Mouse (Mus musculus) liver, embryonic 15.5 days (tissue): ENCODE data around the gene Adgrl2. TPM values are rescaled to one million over a fixed set of nuclear protein-coding genes. Genes with fewer than 3 reads are reported as not detected.

Source experiments
- ATAC-seq: fragments of 200-750 bp; cut with Nextera tagmentation; 2 replicates; pipeline ENCODE4 v1.8.0; 2017; ENCODE audit warnings: moderate number of reproducible peaks, mild to moderate bottlenecking, moderate library complexity; ENCODE audit not compliant: insufficient read depth
- H3K27ac ChIP-seq: fragments of 300-500 bp; sonication (generic); replicated peaks from 2 replicates; pipeline ENCODE4 v1.5.1; 2015; ENCODE audit warnings: mild to moderate bottlenecking, inconsistent platforms
- H3K27me3 ChIP-seq: fragments of 300-500 bp; sonication (generic); 2 replicates; pipeline ENCODE4 v1.6.1; 2015; ENCODE audit warnings: mild to moderate bottlenecking, inconsistent platforms
- H3K36me3 ChIP-seq: fragments of 300-500 bp; sonication (generic); replicated peaks from 2 replicates; pipeline ENCODE4 v1.6.1; 2015; ENCODE audit warnings: moderate library complexity, mild to moderate bottlenecking, inconsistent platforms
- H3K4me1 ChIP-seq: fragments of 300-500 bp; sonication (generic); replicated peaks from 2 replicates; pipeline ENCODE4 v1.6.1; 2015; ENCODE audit warnings: inconsistent platforms
- H3K4me2 ChIP-seq: fragments of 300-500 bp; sonication (generic); 2 replicates; pipeline ENCODE4 v1.6.1; 2015; ENCODE audit warnings: moderate library complexity, mild to moderate bottlenecking, inconsistent platforms
- H3K4me3 ChIP-seq: fragments of 300-500 bp; sonication (generic); replicated peaks from 2 replicates; pipeline ENCODE4 v1.5.1; 2015; ENCODE audit warnings: mild to moderate bottlenecking, inconsistent platforms
- H3K9ac ChIP-seq: fragments of 300-500 bp; sonication (generic); 2 replicates; pipeline ENCODE4 v1.6.1; 2015; ENCODE audit warnings: moderate library complexity, mild to moderate bottlenecking, inconsistent platforms
- H3K9me3 ChIP-seq: fragments of 300-500 bp; sonication (generic); replicated peaks from 2 replicates; pipeline ENCODE4 v1.6.1; 2016; ENCODE audit warnings: inconsistent platforms
- WGBS: fragments of 180-500 bp; shearing (Covaris S2); methylation state at CpG from one replicate; pipeline ENCODE4 v1.1.7; 2015; ENCODE audit warnings: mixed read lengths; ENCODE audit not compliant: insufficient replicate concordance; 5-methylcytosine and 5-hydroxymethylcytosine counted together
- polyA plus RNA-seq: library from polyadenylated mRNA; unstranded; fragments of >200 nt; fragmentation: Nextera tagmentation; extraction: Ambion mirVana; gene quantifications from 2 replicates; pipeline ENCODE4 v1.2.1, GENCODE M21; 2015

Gene Adgrl2
- polyA plus RNA-seq, 1 experiment from 2014 or later, result 4.4 TPM

DNA sequence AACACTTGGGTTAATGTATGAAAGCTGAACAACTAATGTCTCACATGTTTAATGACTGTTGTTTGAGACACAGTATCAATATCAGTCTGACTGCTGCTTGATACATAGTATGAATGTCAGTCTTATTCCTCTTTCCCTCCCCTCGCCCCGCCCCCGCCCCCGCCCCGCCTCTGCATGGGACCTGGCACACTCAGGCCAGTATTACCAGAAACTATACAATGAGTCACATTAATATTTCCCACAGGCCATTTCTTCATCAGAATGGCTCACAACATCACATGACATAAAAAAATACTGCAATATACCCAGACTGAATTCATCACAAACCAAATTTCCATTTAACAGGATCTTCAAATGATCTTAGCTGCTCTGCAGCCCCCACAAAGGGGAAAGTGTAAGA lies 108.9 kb downstream of the Adgrl2 start:
- H3K27ac ChIP-seq, result no peak overlapping the region
- no peaks in the 10 kb centered on the region for H3K9me3 ChIP-seq
- ATAC-seq, result no peak
- H3K9ac ChIP-seq, result no peak overlapping the region
- H3K27me3 ChIP-seq, result no peaks in the 10 kb centered on the region
- no peak overlapping the region for H3K4me2 ChIP-seq
- H3K4me1 ChIP-seq, result no peaks in the 10 kb centered on the region
- no peak overlapping the region for H3K4me3 ChIP-seq
- H3K36me3 ChIP-seq, result no peaks in the 10 kb centered on the region
- 75% methylated on average over 5 of the region's 5 CpGs for WGBS

DNA sequence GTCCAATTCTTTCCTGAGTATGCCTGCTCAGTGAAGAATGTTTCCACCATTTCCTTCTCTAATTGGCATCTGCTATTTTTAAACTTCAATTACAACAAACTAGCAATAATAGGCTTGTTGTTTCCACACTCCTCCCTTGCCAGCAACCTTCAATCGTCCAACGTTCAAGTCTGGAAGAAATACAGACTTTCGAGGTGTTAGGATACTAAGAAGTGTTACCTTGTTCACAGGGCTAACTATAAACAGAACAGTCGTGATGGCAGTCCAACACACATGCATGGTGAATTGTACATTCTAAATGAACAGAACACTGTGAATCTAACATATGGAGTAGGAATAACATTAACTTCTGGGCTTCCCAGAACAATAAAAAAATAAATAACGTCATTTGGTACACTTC lies 117.8 kb downstream of the Adgrl2 start:
- Histone ChIP-seq H3K9me3 (no peaks in the 10 kb centered on the region), H3K36me3 (no peaks in the 10 kb centered on the region), H3K4me1 (no peaks in the 10 kb centered on the region), H3K27ac (no peak overlapping the region), H3K9ac (no peak overlapping the region), H3K27me3 (no peaks in the 10 kb centered on the region), H3K4me2 (no peak overlapping the region), H3K4me3 (no peak overlapping the region)
- WGBS, result 61% methylated on average over 5 of the region's 5 CpGs
- no peak for ATAC-seq

DNA sequence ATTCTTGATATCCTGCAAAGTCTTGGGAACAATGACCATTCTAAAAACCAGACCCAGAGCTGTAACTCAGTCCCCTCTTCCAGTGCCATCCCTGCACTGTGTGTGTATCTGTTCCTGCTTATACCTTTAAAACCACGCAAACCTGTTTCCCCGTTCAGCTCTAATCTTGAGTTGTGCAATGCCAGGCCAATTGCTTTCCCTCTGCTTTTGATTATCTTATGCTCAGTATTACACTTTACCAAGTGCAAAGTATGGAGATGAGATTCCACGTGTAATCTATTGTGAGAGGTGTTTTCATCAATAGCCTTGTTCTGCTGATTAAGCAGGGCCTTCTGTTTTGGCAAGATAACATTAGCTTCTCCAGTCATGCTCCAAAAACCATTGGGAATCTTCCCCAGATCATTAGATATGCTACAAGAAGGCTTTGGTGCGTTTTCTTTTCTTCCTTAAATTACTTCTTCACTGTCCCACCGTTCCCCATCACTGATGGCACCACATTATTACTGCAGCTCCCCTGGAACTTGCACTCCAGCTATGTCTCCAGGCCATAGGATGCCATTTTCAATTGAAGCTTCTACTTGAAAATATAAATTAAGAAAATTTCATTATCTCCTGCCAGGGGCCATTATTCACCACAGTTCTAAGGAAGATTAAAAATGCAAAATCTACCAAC lies 118.4 kb downstream of the Adgrl2 start:
- Histone ChIP-seq H3K4me1 (no peaks in the 10 kb centered on the region), H3K9me3 (no peaks in the 10 kb centered on the region), H3K36me3 (no peaks in the 10 kb centered on the region), H3K27me3 (no peaks in the 10 kb centered on the region), H3K27ac (no peak overlapping the region), H3K9ac (no peak overlapping the region), H3K4me2 (no peak overlapping the region), H3K4me3 (no peak overlapping the region)
- 37% methylated on average over 5 of the region's 5 CpGs for WGBS
- ATAC-seq, result no peak

DNA sequence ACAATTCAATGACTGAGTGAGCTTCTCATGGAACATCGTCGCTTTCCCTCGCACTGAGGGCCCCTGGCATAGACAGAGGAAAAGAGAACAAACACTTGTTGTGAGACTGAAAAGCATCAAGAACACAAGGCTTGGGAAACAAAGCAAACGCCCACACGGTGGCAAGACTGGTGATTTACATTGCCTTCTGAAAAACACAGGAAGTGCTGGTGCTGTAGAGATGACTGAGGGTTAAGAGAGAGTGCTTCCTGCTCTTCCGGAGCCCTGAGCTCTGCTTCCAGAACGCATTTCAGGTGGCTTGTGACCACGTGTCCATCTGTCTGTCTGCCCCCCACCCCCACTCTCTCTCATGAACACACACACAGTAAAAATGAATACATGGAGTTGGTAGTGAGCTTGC lies 122.7 kb downstream of the Adgrl2 start:
- no peaks in the 10 kb centered on the region for H3K9me3 ChIP-seq
- no peak overlapping the region for H3K27ac ChIP-seq
- H3K4me2 ChIP-seq, result no peak overlapping the region
- no peaks in the 10 kb centered on the region for H3K36me3 ChIP-seq
- H3K27me3 ChIP-seq, result no peaks in the 10 kb centered on the region
- H3K4me1 ChIP-seq, result no peaks in the 10 kb centered on the region
- ATAC-seq, result no peak
- 17% methylated on average over 8 of the region's 8 CpGs for WGBS
- H3K9ac ChIP-seq, result no peak overlapping the region
- no peak overlapping the region for H3K4me3 ChIP-seq

DNA sequence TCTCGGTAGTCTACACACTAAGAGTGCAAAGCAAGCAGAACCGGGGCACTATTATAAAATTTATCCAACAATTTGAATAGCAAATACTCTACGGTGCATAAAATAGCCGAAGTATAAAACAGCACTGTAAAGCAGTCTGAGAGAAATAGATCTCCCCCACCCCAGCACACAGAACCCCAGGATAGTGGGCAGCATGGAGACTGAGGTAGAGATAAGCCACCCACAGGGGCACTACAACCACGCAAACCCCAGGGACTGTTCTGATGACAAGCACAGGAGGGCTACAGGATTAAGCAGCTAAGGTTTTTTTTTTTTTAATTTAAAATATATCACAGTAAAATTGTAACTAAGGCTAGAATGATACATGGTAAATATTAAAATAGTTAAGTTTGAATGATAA lies 123.7 kb downstream of the Adgrl2 start:
- H3K36me3 ChIP-seq, result no peaks in the 10 kb centered on the region
- ATAC-seq, result no peak
- H3K27me3 ChIP-seq, result no peaks in the 10 kb centered on the region

DNA sequence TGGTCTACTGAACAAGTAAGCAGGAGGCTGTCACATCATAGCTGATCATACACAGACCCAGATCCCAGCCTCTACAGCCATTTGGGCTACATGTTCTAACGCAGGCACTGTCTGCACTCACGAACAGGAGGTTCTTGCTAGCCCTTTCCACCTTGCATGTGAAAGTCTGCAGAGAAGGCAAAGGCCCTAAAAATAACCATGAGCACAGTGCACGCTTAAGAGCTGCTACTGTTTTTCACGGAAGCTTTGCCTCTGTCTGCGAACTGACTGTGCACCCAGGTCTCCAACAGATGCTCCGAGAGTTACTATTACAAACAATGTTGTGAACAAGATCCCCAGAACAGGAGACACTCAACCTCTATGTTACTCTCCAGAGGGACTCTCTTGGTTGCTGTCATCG lies 124.3 kb downstream of the Adgrl2 start:
- Histone ChIP-seq H3K27ac (no peak overlapping the region), H3K9me3 (no peaks in the 10 kb centered on the region), H3K27me3 (no peaks in the 10 kb centered on the region), H3K4me2 (no peak overlapping the region), H3K4me3 (no peak overlapping the region), H3K36me3 (no peaks in the 10 kb centered on the region), H3K4me1 (no peaks in the 10 kb centered on the region), H3K9ac (no peak overlapping the region)
- ATAC-seq, result no peak
- 69% methylated on average over 7 of the region's 7 CpGs for WGBS

More for the DNA sequence above, 123.7 kb downstream of the Adgrl2 start:
- Histone ChIP-seq H3K4me2 (no peak overlapping the region), H3K9ac (no peak overlapping the region), H3K9me3 (no peaks in the 10 kb centered on the region), H3K4me3 (no peak overlapping the region), H3K27ac (no peak overlapping the region), H3K4me1 (no peaks in the 10 kb centered on the region)
- 52% methylated on average over 5 of the region's 5 CpGs for WGBS

DNA sequence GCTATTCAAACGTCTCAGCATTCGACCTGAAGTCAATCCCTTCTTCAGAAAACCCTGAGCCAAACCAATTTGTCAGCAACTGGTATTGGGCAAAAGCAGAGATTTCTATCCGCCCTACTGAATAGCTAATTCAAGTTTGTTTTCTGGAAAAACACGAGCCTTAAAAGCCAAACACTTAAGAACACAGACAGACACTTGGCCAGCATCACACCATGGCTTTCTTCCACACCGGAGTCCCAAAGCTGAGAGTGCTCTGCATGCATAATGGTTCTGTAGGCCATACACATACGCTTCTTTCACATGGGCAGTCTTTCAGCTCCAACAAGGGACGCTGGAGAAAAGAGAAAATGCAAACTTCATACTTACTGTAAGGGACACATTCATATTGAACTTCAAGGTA lies 125.1 kb downstream of the Adgrl2 start:
- H3K27me3 ChIP-seq, result no peaks in the 10 kb centered on the region
- no peaks in the 10 kb centered on the region for H3K9me3 ChIP-seq
- no peaks in the 10 kb centered on the region for H3K4me1 ChIP-seq
- no peak overlapping the region for H3K4me2 ChIP-seq
- 61% methylated on average over 7 of the region's 7 CpGs for WGBS
- H3K4me3 ChIP-seq, result no peak overlapping the region
- H3K9ac ChIP-seq, result no peak overlapping the region
- no peak for ATAC-seq
- H3K36me3 ChIP-seq, result no peaks in the 10 kb centered on the region
- H3K27ac ChIP-seq, result no peak overlapping the region

DNA sequence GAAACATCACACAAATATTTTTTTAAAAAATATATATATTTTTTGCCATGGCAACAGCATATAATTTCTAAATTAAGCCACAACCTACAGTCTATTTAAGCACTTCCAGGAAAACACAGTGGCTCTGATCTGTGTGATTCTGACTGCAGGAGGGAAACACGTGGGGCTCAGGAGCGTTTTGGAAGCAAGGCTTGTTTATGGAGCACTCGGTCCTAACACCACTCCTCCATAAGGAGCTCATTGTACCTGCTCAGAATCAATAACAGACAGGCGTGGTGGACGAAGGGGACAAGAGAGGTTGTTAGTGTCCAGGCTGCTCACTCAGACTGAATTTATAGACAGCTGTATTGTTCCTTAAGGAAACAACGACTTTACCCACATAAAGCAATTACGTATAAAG lies 128.5 kb downstream of the Adgrl2 start:
- WGBS, result 61% methylated on average over 7 of the region's 7 CpGs
- H3K36me3 ChIP-seq, result no peaks in the 10 kb centered on the region
- ATAC-seq, result no peak
- no peak overlapping the region for H3K4me2 ChIP-seq
- no peaks in the 10 kb centered on the region for H3K4me1 ChIP-seq
- H3K27ac ChIP-seq, result no peak overlapping the region
- H3K9me3 ChIP-seq, result no peaks in the 10 kb centered on the region
- no peaks in the 10 kb centered on the region for H3K27me3 ChIP-seq
- no peak overlapping the region for H3K4me3 ChIP-seq
- no peak overlapping the region for H3K9ac ChIP-seq

DNA sequence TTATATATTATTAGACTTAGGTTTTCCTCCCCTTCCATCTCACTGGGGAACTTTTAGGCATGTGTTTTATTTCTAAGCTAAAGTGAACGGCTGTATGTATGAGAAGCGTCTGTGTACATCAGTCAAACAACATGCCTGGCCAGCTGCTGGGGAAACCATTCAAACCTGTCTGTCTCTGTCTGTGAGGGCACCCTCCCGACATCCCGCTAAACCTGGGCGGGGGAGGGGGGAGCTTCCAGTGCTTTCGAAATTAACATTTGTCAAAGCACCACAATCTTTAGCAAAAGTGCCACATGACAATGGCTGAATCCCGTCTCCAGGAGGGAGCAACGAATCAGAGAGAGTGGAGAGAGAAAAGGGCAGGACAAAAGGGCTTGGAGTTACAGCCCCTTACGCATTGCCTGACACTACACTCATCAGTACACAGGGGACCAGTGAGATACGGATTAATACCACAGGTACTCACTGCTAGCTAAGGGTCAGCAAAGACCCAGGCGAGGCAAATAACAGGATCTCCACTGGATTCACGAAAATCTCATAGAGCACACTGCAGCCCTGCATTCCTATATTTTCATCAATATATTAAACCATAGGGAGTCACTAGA lies 135.9 kb downstream of the Adgrl2 start:
- 50% methylated on average over 12 of the region's 12 CpGs for WGBS
- Histone ChIP-seq H3K4me3 (no peak overlapping the region), H3K4me1 (no peaks in the 10 kb centered on the region), H3K27me3 (no peaks in the 10 kb centered on the region), H3K27ac (no peak overlapping the region), H3K36me3 (0 out of 2 replicates have a peak, but pooled peaks cover 4% of the 10 kb centered on the region), H3K9ac (no peak overlapping the region), H3K4me2 (no peak overlapping the region), H3K9me3 (no peaks in the 10 kb centered on the region)
- ATAC-seq, result no peak

DNA sequence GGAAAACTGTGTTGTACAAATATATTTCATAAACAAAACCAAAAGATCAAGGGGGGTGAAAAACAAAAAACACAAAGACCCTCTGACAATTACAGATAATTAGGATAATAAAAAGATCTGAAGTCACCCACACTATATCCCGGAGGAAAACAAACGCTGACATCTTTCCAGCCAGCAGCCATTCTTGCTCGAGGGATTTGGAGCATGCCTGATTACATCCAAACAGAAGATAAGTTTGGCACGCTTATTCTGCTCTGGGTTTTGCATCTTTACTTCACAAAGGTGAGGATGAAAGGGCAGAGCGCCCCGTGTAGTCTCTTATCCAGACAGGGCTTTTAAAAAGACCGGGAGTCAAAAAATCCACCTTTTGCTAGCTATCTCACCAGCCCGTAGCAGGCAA lies 137.0 kb downstream of the Adgrl2 start:
- H3K36me3 ChIP-seq, result 0 out of 2 replicates have a peak, but pooled peaks cover 4% of the 10 kb centered on the region
- H3K27me3 ChIP-seq, result no peaks in the 10 kb centered on the region
- H3K4me3 ChIP-seq, result no peak overlapping the region
- ATAC-seq, result no peak
- H3K9me3 ChIP-seq, result no peaks in the 10 kb centered on the region
- WGBS, result 60% methylated on average over 8 of the region's 8 CpGs
- H3K4me1 ChIP-seq, result no peaks in the 10 kb centered on the region
- no peak overlapping the region for H3K9ac ChIP-seq
- H3K27ac ChIP-seq, result no peak overlapping the region
- H3K4me2 ChIP-seq, result no peak overlapping the region

DNA sequence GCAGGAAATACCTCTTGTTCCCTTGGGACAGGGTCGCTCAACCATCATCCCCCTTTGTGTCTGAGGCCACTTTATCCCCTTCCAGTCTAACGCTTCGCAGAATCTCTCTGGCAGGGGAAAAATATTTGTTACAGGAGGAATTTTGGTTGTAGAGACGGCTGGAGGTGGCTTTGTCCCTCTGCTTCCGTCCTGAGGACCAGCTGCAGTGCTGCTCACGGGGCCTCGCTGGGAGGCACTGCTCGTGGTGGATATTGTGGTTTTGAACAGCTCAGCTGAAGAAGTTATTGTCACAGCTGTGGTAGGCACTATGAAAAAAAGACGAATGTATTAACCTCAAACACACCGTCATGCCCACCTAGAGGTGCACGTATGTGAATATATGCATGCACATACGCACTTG lies 137.8 kb downstream of the Adgrl2 start:
- no peak overlapping the region for H3K4me2 ChIP-seq
- 0 out of 2 replicates have a peak, but pooled peaks cover 4% of the 10 kb centered on the region for H3K36me3 ChIP-seq
- H3K9ac ChIP-seq, result no peak overlapping the region
- no peak for ATAC-seq
- no peaks in the 10 kb centered on the region for H3K27me3 ChIP-seq
- no peaks in the 10 kb centered on the region for H3K9me3 ChIP-seq
- 25% methylated on average over 12 of the region's 12 CpGs for WGBS
- no peak overlapping the region for H3K4me3 ChIP-seq
- no peak overlapping the region for H3K27ac ChIP-seq
- no peaks in the 10 kb centered on the region for H3K4me1 ChIP-seq

DNA sequence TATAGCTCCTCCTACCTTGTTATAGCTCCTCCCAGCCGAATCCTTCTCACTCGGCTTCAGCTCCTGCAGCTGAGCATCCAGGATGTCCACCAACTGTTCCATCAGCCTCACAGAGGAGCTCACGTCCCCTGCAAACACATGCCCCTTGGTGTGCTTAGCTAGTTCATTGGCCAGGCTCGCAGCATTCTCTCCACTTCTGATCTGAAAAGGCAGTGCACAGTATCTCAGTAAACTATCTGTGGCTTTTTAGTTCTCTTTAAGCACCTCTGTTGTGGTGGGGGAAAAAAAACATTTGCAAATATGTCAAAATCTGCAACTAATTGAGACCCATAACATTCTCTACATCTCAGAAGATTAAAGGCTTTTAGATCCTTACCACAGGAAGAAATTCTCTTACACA lies 139.5 kb downstream of the Adgrl2 start:
- no peak for ATAC-seq
- H3K4me1 ChIP-seq, result no peaks in the 10 kb centered on the region
- H3K4me2 ChIP-seq, result no peak overlapping the region
- no peaks in the 10 kb centered on the region for H3K27me3 ChIP-seq
- no peaks in the 10 kb centered on the region for H3K9me3 ChIP-seq
- H3K36me3 ChIP-seq, result 0 out of 2 replicates have a peak, but pooled peaks cover 4% of the 10 kb centered on the region
- WGBS, result 57% methylated on average over 4 of the region's 4 CpGs
- H3K27ac ChIP-seq, result no peak overlapping the region
- no peak overlapping the region for H3K9ac ChIP-seq
- no peak overlapping the region for H3K4me3 ChIP-seq
